Mouse (Mus musculus): ENCODE results near the gene Rabep2. TPM values are rescaled to one million over a fixed set of nuclear protein-coding genes. Genes with fewer than 3 reads are reported as not detected.
A peak's percentile ranks its signal among the peaks of the same experiment; 100 is the strongest.
"Not testable (repeated sequence)": the region's sequence is repeated elsewhere in the genome, so short reads cannot be mapped to it uniquely, and the experiment has no call there.

Gene Rabep2
- 25.8 and 28.1 TPM in 2 replicates for polyA plus RNA-seq (2014; fragmentation: Nextera tagmentation; extraction: Ambion mirVana)

DNA sequence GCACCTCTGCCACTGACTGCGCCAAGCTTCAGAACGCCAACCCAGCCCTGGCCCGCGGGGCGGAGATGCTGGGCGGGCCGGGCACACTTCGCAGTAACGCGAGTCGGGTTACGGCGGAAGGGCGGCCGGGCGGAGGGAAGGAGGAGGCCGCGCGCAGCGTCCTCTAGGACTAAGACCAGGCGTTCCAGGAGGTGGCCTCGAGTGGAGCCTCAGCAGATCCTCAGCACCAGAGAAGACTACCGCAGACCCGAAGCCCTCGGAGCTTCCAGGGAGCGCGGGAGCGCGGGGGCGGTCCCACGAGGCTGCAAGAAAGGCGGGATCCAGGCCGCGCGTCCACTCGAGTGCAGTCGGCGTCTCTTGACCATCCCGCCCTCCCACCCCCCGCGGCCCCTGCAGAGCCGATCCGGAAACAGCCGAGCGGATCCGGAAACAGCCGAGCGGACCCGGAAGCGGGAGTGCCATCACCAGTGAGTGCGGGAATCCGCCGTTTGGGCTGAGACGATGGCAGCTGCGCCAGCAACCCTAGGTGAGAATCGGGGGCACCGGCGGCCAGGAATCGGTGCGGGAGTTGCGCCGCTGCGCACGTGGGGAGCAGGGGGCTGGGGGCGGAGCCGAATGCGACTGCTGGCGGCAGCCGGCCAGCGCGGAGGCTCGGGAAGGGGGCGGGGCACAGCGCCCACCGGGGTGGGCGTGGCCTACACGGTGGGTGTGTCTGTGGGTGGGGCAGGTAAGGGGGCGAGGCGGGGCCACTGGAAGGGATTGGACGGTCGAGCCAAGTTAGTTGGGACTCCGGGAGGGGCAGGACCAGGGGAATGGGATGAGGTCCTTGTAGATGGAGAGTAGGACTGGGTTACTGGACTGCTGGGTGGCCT is at the start of gene Rabep2:
Gene Rabep2, plus strand, starts transcription at position 129 of the 872 bp plus-strand sequence.
- Histone ChIP-seq H3K27me3 (ENCODE audit: control insufficient read depth, insufficient read depth, low read length) (no peaks in the 10 kb centered on the region), H3K9me3 (ENCODE audit: control insufficient read depth, low read length) (no peaks in the 10 kb centered on the region), H3K4me3 (ENCODE audit: low read depth, low read length) (peak within 1 kb of the TSS; percentile 74), H3K9ac (ENCODE audit: low read length) (peak within 1 kb of the TSS; percentile 79), H3K36me3 (ENCODE audit: control insufficient read depth, insufficient read depth, low read length) (no peaks in the 10 kb centered on the region), H3K4me2 (ENCODE audit: low read depth, severe bottlenecking) (peak within 1 kb of the TSS; percentile 73), H3K27ac (replicated peaks; ENCODE audit: low read depth, low read length) (peak within 1 kb of the TSS; percentile 92), H3K4me1 (ENCODE audit: control insufficient read depth, insufficient read depth, low read length) (peaks cover 11% of the 10 kb centered on the region)
- ATAC-seq (ENCODE audit: insufficient number of reproducible peaks, low FRiP score, low TSS enrichment, low read depth): peak; percentile 92
- DNase-seq (ENCODE audit: low spot score): peak; percentile 99
- under 1% methylated on average over 80 of the region's 82 CpGs for WGBS

DNA sequence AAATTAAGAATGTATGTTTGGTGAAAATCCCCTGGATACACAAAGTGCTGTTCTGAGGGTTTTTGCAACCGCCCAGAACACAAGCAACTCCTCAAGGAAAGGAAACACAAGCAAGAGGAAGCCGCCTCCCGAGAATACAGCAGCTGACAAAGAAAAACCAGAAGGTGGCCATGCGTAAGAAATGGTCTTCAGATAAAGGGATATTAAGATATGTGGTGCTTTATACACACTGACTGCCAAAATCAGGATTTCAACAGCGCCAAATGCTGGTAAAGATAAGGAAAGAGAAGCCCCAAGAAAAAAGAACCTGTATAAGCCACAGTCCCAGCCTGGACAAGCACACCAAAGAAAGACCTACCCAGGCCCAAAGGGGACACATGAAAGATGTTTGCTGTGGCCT is 45.0 kb upstream of the Rabep2 start:
- H3K36me3 ChIP-seq (ENCODE audit: control insufficient read depth, insufficient read depth, low read length): peaks cover 4% of the 10 kb centered on the region; the same call in 1 of the 2 replicates
- ATAC-seq (ENCODE audit: insufficient number of reproducible peaks, low FRiP score, low TSS enrichment, low read depth) (no peak), DNase-seq (ENCODE audit: low spot score) (no peak)
- no peak overlapping the region for H3K4me2 ChIP-seq (ENCODE audit: low read depth, severe bottlenecking)
- WGBS: 90% methylated on average over 5 of the region's 5 CpGs
- H3K4me1 ChIP-seq (ENCODE audit: control insufficient read depth, insufficient read depth, low read length): no peaks in the 10 kb centered on the region
- no peak overlapping the region for H3K9ac ChIP-seq (ENCODE audit: low read length)
- no peak overlapping the region for H3K27ac ChIP-seq (replicated peaks; ENCODE audit: low read depth, low read length)
- H3K27me3 ChIP-seq (ENCODE audit: control insufficient read depth, insufficient read depth, low read length): no peaks in the 10 kb centered on the region
- no peaks in the 10 kb centered on the region for H3K9me3 ChIP-seq (ENCODE audit: control insufficient read depth, low read length)
- H3K4me3 ChIP-seq (ENCODE audit: low read depth, low read length): no peak overlapping the region

DNA sequence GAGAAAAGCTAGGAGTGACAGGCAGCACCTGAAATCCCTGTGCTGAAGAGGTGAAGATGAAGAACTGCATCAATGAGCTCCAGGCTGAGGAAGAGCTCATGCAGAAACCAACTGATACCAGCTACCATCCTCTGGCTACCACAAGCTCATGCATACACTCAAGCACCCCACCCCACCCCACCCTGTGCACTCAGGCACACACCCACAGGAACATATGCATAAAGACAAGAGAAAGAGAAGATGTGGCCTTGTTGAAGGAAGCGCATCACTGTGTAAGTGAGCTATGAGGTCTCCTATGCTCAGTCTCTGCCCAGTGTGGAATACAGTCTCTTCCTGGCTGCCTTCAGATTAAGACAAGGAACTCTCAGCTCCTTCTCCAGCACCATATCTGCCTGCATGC is 40.4 kb upstream of the Rabep2 start:
- H3K36me3 ChIP-seq (ENCODE audit: control insufficient read depth, insufficient read depth, low read length): peaks cover 9% of the 10 kb centered on the region; the same call in 1 of the 2 replicates
- no peaks in the 10 kb centered on the region for H3K27me3 ChIP-seq (ENCODE audit: control insufficient read depth, insufficient read depth, low read length)
- H3K4me3 ChIP-seq (ENCODE audit: low read depth, low read length): no peak overlapping the region
- no peak overlapping the region for H3K4me2 ChIP-seq (ENCODE audit: low read depth, severe bottlenecking)
- WGBS: 95% methylated on average over 1 of the region's 1 CpGs
- H3K9me3 ChIP-seq (ENCODE audit: control insufficient read depth, low read length): no peaks in the 10 kb centered on the region
- no peak overlapping the region for H3K9ac ChIP-seq (ENCODE audit: low read length)
- H3K27ac ChIP-seq (replicated peaks; ENCODE audit: low read depth, low read length): no peak overlapping the region
- DNase-seq (ENCODE audit: low spot score) (no peak), ATAC-seq (ENCODE audit: insufficient number of reproducible peaks, low FRiP score, low TSS enrichment, low read depth) (no peak)
- H3K4me1 ChIP-seq (ENCODE audit: control insufficient read depth, insufficient read depth, low read length): no peaks in the 10 kb centered on the region

DNA sequence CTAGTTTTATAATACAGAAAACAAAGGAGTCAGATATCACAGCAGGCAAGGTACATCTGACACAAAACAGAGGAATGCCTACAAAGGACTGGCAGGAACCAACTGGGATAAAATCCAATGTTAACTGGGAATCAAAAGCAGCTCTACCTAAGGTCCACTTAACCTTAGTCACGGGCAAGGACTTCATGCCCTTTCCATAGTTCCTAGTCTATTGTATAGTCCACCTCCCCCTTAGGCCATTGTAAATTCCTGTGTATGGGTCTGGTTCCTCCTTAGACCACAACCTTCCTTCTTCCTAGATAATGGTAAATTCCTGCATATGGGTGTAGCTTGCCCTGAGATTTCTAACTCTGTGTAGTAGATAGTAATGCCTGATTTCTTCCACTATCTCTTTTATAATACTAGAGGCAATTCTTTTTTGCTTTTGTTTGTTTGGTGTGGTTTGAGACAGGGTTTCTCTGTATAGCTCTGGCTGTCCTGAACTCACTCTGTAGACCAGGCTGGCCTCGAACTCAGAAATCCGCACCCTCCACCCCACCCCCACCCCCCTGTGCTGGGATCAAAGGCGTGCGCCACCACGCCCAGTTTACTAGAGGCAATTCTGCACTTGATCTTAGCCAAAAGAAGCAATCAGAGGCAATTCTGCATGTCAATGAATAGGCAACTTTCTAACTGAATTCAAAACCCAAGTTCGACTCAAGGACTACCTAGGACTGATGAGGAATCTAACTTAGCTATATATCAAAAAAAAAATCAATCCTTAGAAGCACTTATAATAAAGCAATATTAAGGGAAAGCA is 36.3 kb upstream of the Rabep2 start:
- WGBS: 87% methylated on average over 7 of the region's 7 CpGs
- ATAC-seq (ENCODE audit: insufficient number of reproducible peaks, low FRiP score, low TSS enrichment, low read depth); H3K9ac ChIP-seq (ENCODE audit: low read length); DNase-seq (ENCODE audit: low spot score); H3K27me3 ChIP-seq (ENCODE audit: control insufficient read depth, insufficient read depth, low read length); H3K4me3 ChIP-seq (ENCODE audit: low read depth, low read length); H3K9me3 ChIP-seq (ENCODE audit: control insufficient read depth, low read length); H3K36me3 ChIP-seq (ENCODE audit: control insufficient read depth, insufficient read depth, low read length); H3K4me2 ChIP-seq (ENCODE audit: low read depth, severe bottlenecking); H3K27ac ChIP-seq (replicated peaks; ENCODE audit: low read depth, low read length); H3K4me1 ChIP-seq (ENCODE audit: control insufficient read depth, insufficient read depth, low read length): not testable (repeated sequence)

DNA sequence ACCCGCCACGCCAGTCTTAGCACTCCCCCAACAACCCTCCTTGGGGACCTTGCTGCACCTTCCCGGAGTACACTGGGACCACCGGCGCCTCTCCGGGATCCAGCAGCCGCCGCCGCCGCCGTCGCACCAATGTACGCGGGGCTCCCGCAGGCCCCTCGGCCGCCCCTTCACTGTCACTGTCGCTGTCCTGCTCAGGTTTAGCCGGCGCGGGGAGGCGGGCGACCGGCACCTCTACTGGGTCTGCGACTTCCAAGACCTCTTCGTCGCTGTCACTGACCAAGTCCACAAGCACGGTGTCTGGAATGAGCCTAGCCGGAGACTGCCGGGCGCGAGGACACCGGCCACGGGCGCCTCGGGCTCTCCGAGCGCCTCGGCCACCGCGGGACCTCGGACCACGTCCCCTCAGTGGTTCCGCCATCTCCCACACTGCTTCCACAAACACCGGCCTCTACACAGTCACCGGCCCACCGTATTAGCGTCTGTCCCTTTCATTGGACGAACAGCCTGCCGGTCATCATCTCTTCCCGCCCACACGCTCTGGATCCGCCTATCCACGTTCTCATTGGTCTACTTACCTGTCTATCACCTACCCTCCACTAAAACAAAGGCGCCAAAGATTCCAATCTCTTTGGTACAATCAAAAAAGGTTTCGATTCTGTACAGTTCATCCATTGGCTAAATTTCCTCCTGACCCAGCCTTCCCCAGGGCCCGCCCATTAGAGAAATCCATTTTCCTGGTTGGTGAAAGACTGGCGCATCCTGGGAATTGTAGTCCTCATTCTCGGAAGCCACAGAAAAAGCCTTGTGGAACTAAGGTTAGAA is 32.0 kb upstream of the Rabep2 start, which contains the start of gene Nfatc2ip:
Gene Nfatc2ip, minus strand, starts transcription at position 440 of the 822 bp plus-strand sequence.
- WGBS: under 1% methylated on average over 59 of the region's 59 CpGs
- H3K27ac ChIP-seq (replicated peaks; ENCODE audit: low read depth, low read length): no peak within 1 kb of the TSS
- peak within 1 kb of the TSS; percentile 70 for H3K9ac ChIP-seq (ENCODE audit: low read length)
- ATAC-seq (ENCODE audit: insufficient number of reproducible peaks, low FRiP score, low TSS enrichment, low read depth) (peak; percentile 99), DNase-seq (ENCODE audit: low spot score) (peak; percentile 97)
- 0 out of 2 replicates have a peak, but pooled peaks cover 4% of the 10 kb centered on the region for H3K4me1 ChIP-seq (ENCODE audit: control insufficient read depth, insufficient read depth, low read length)
- no peaks in the 10 kb centered on the region for H3K9me3 ChIP-seq (ENCODE audit: control insufficient read depth, low read length)
- H3K4me2 ChIP-seq (ENCODE audit: low read depth, severe bottlenecking): peak within 1 kb of the TSS; percentile 74
- peak within 1 kb of the TSS; percentile 78 for H3K4me3 ChIP-seq (ENCODE audit: low read depth, low read length)
- H3K36me3 ChIP-seq (ENCODE audit: control insufficient read depth, insufficient read depth, low read length): no peaks in the 10 kb centered on the region
- H3K27me3 ChIP-seq (ENCODE audit: control insufficient read depth, insufficient read depth, low read length): no peaks in the 10 kb centered on the region

DNA sequence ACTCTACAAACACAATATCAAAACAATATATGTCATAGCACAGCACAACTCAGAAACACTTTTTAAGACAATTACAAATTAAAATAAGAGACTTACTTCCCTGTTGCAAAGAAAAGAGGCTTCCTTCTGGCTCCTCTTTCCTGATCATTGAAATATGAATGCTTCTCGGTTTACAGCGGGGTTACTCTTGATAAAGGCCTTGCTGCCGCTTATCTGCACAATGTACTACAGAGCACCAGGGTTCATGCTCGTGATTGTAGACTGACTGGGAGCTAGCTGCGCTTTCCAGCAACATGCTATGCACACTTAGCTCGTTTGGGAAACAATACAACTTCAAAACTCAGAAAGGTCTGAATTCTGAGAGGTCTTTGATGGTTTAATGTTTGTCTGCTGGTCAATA is 31.3 kb upstream of the Rabep2 start:
- no peak overlapping the region for H3K4me3 ChIP-seq (ENCODE audit: low read depth, low read length)

DNA sequence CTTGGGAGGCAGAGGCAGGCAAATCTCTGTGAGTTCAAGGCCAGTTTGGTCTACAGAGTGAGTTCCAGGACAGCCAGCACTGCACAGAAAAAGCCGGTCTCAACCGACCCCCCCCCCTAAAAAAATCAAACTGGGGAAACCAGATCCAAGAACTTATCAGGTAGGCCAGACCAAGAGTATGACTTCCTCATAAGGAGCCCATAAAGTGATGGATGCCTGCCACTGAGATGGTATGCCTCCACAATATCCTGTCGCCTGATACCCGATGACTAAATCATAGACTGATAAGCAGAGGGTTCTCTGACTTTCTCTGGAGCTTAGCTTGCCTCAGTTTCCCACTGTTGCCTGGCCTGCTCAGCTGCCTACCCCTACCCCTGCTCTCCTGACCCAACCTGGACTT is 30.7 kb upstream of the Rabep2 start:
- Histone ChIP-seq H3K4me3 (ENCODE audit: low read depth, low read length) (no peak overlapping the region), H3K9me3 (ENCODE audit: control insufficient read depth, low read length) (no peaks in the 10 kb centered on the region), H3K27me3 (ENCODE audit: control insufficient read depth, insufficient read depth, low read length) (no peaks in the 10 kb centered on the region), H3K4me2 (ENCODE audit: low read depth, severe bottlenecking) (no peak overlapping the region), H3K4me1 (ENCODE audit: control insufficient read depth, insufficient read depth, low read length) (0 out of 2 replicates have a peak, but pooled peaks cover 4% of the 10 kb centered on the region), H3K9ac (ENCODE audit: low read length) (no peak overlapping the region), H3K27ac (replicated peaks; ENCODE audit: low read depth, low read length) (no peak overlapping the region), H3K36me3 (ENCODE audit: control insufficient read depth, insufficient read depth, low read length) (no peaks in the 10 kb centered on the region)
- ATAC-seq (ENCODE audit: insufficient number of reproducible peaks, low FRiP score, low TSS enrichment, low read depth) (no peak), DNase-seq (ENCODE audit: low spot score) (no peak)
- WGBS: 93% methylated on average over 4 of the region's 4 CpGs

More for the DNA sequence above, 31.3 kb upstream of the Rabep2 start:
- Histone ChIP-seq H3K27ac (replicated peaks; ENCODE audit: low read depth, low read length) (no peak overlapping the region), H3K36me3 (ENCODE audit: control insufficient read depth, insufficient read depth, low read length) (no peaks in the 10 kb centered on the region), H3K4me1 (ENCODE audit: control insufficient read depth, insufficient read depth, low read length) (0 out of 2 replicates have a peak, but pooled peaks cover 4% of the 10 kb centered on the region), H3K4me2 (ENCODE audit: low read depth, severe bottlenecking) (peak overlapping the region; percentile 27; the same call in 1 of the 2 replicates), H3K9ac (ENCODE audit: low read length) (no peak overlapping the region), H3K27me3 (ENCODE audit: control insufficient read depth, insufficient read depth, low read length) (no peaks in the 10 kb centered on the region), H3K9me3 (ENCODE audit: control insufficient read depth, low read length) (no peaks in the 10 kb centered on the region)
- no peak for ATAC-seq (ENCODE audit: insufficient number of reproducible peaks, low FRiP score, low TSS enrichment, low read depth)
- 60% methylated on average over 6 of the region's 6 CpGs for WGBS
- DNase-seq (ENCODE audit: low spot score): no peak
